Mouse (Mus musculus) ES-Bruce4 (cell line): Measurements from ENCODE around the gene Specc1.

Experiments used
- CTCF ChIP-seq: IDR thresholded peaks from one replicate; pipeline ENCODE4 v1.8.1; 2011; ENCODE audit warnings: low read depth, low read length
- EP300 ChIP-seq: IDR thresholded peaks from 2 replicates; pipeline ENCODE4 v1.6.1; 2011; ENCODE audit warnings: low read depth, low read length; ENCODE audit not compliant: insufficient read depth
- POLR2A ChIP-seq: IDR thresholded peaks from one replicate; pipeline ENCODE4 v1.8.1; 2011; ENCODE audit warnings: low read length; ENCODE audit not compliant: insufficient read depth

DNA sequence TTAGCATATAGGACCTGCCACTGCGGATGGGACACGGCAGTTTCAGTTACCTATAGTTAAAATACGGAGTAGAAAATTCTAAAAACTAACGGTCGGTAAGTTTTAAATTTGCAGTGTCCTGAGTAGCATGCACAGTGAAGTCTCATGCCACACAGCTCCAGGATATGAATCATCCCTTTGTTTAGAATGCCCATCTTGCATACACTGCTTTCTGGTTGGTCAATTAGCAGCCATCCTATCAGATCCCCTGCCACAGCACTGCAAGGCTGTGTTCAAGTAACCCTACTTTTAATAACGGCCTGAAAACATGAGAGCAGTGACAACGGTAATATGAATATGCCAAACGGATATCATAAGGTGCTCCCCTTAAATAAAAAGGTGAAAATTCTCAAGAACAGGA lies 118.0 kb downstream of the Specc1 start:
- TF ChIP-seq POLR2A (no peak), CTCF (no peak), EP300 (no peak)
